In genomic region chrX:101427774-101428173, GRCm38 (mm10) we compare ENCODE assay signal across 9 mouse cellular contexts. TPM values are rescaled to one million over a fixed set of nuclear protein-coding genes. Genes with fewer than 3 reads are reported as not detected.
A peak's percentile ranks its signal among the peaks of the same experiment; 100 is the strongest.
DNase-seq lines count a peak whose midpoint lies in the region; ATAC-seq and TF ChIP-seq lines count a peak whose summit lies in the region.
"Had no signal": no experiment of that assay in that cellular context is flagged by ENCODE, and none has a peak within 500 bp of the region (broad histone marks: within the 10 kb centered on the region; RNA-seq: fewer than 3 reads in every experiment).

No protein-coding gene starts in this region.

- no peak overlapping the region for H3K9ac ChIP-seq in stomach, postnatal 0 days (ENCODE audit: low read length)

- no peaks in the 10 kb centered on the region for H3K9me3 ChIP-seq in stomach, postnatal 0 days (ENCODE audit: control insufficient read depth, low read length)

- TF ChIP-seq CTCF in stomach, postnatal 0 days (IDR thresholded peaks at IDR 0.05; ENCODE audit: low read depth): peak; percentile 46

- no peak overlapping the region for H3K4me2 ChIP-seq in stomach, postnatal 0 days (replicated peaks; ENCODE audit: low read depth)

- intact Hi-C loops in gastrocnemius, postnatal 14 days (cut with DNase I; ENCODE audit: low total_unique reads): no loop called here

- no peak for TF ChIP-seq EP300 in stomach, postnatal 0 days (optimal IDR thresholded peaks at IDR 0.05)

- no peak overlapping the region for H3K27ac ChIP-seq in stomach, postnatal 0 days (replicated peaks)

- peak; percentile 28 for DNase-seq in gastrocnemius, adult 18-20 months (ENCODE audit: low spot score)
- no peak for DNase-seq in gastrocnemius, postnatal 14 days
- peak; percentile 14 to 52 for DNase-seq in spleen, postnatal 10 days (ENCODE audit: low spot score in 2 of 2)
- no peak for DNase-seq in spleen, adult 12 weeks (ENCODE audit: low spot score)
- DNase-seq in kidney, postnatal 14 days: peak; percentile 21
- no peak for DNase-seq in stomach, postnatal 0 days (ENCODE audit: low spot score)
- DNase-seq in urinary bladder, adult 2 months (ENCODE audit: low spot score): no peak
- no peak for DNase-seq in urinary bladder, adult 18-20 months (ENCODE audit: low spot score in 2 of 2)

- no peaks in the 10 kb centered on the region for H3K36me3 ChIP-seq in stomach, postnatal 0 days (ENCODE audit: control insufficient read depth, insufficient read depth, low read length)

- H3K27me3 ChIP-seq in stomach, postnatal 0 days (ENCODE audit: control insufficient read depth, insufficient read depth, low read length): no peaks in the 10 kb centered on the region

- no peak overlapping the region for H3K4me3 ChIP-seq in stomach, postnatal 0 days (ENCODE audit: low read depth, low read length)

- 7% methylated on average over 1 of the region's 1 CpGs for WGBS in stomach, postnatal 0 days

- ATAC-seq in stomach, postnatal 0 days (ENCODE audit: low FRiP score, low TSS enrichment): no peak

- no peaks in the 10 kb centered on the region for H3K4me1 ChIP-seq in stomach, postnatal 0 days (replicated peaks; ENCODE audit: control insufficient read depth, insufficient read depth)

RNA-seq across cellular contexts. Expression of gene Nono, which starts 1.3 kb away (rescaled TPM):
- total RNA-seq in gastrocnemius, adult 18-20 months (2021): 10 to 100 TPM; 36.1 to 52.8 TPM
- total RNA-seq in gastrocnemius, postnatal 14 days (2021): 10 to 100 TPM; 63.1 to 68.9 TPM
- 107 and 119 TPM in 2 replicates for polyA plus RNA-seq in stomach, postnatal 0 days (2015; fragmentation: Nextera tagmentation; extraction: Ambion mirVana)
- 145 and 168 TPM in 2 replicates for polyA plus RNA-seq in urinary bladder, adult 2 months (2012; rRNA removed)

RNA-seq across cellular contexts. Expression of gene Zmym3, which starts 7.1 kb away (rescaled TPM):
- total RNA-seq in gastrocnemius, adult 18-20 months (2021): 10 to 100 TPM in 1 of 2 experiments, 1 to 10 TPM in 1; 8.9 to 11.8 TPM
- 1 to 10 TPM; 8.6 to 8.8 TPM for total RNA-seq in gastrocnemius, postnatal 14 days (2021)
- polyA plus RNA-seq in stomach, postnatal 0 days (2015; fragmentation: Nextera tagmentation; extraction: Ambion mirVana): 12.2 and 13.2 TPM in 2 replicates
- 47.2 and 52.0 TPM in 2 replicates for polyA plus RNA-seq in urinary bladder, adult 2 months (2012; rRNA removed)

RNA-seq across cellular contexts. Expression of gene Itgb1bp2, which starts 21.1 kb away (rescaled TPM):
- 100 to 1,000 TPM; 154 to 155 TPM for total RNA-seq in gastrocnemius, adult 18-20 months (2021)
- 100 to 1,000 TPM; 459 to 479 TPM for total RNA-seq in gastrocnemius, postnatal 14 days (2021)
- polyA plus RNA-seq in stomach, postnatal 0 days (2015; fragmentation: Nextera tagmentation; extraction: Ambion mirVana): 1.2 and 1.8 TPM in 2 replicates
- 9.5 and 10.8 TPM in 2 replicates for polyA plus RNA-seq in urinary bladder, adult 2 months (2012; rRNA removed)

RNA-seq across cellular contexts. Expression of gene Gjb1, which starts 51.6 kb away (rescaled TPM):
- total RNA-seq in gastrocnemius, adult 18-20 months (2021): under 1 TPM; 0.34 to 0.83 TPM
- 1 to 10 TPM in 1 of 2 experiments, under 1 TPM in 1; 0.38 to 2.5 TPM for total RNA-seq in gastrocnemius, postnatal 14 days (2021)
- polyA plus RNA-seq in stomach, postnatal 0 days (2015; fragmentation: Nextera tagmentation; extraction: Ambion mirVana): 49.0 and 52.2 TPM in 2 replicates
- polyA plus RNA-seq in urinary bladder, adult 2 months (2012; rRNA removed): 0.07 and 0.21 TPM in 2 replicates
- polyA plus RNA-seq: heart, embryonic 14.5 days had no signal

Comparison
In these comparisons a context has a peak if more than half of its experiments do, and no peak if none do; other contexts are left out.
1. DNase-seq: peak in gastrocnemius, adult 18-20 months (single experiment), spleen, postnatal 10 days (2 of 2) and kidney, postnatal 14 days (single experiment); none in gastrocnemius, postnatal 14 days (single experiment), spleen, adult 12 weeks (single experiment), stomach, postnatal 0 days (single experiment), urinary bladder, adult 2 months (single experiment) and urinary bladder, adult 18-20 months (0 of 2).